Mouse (Mus musculus): ENCODE results near the gene Mcoln1. TPM values are rescaled to one million over a fixed set of nuclear protein-coding genes. Genes with fewer than 3 reads are reported as not detected.
A peak's percentile ranks its signal among the peaks of the same experiment; 100 is the strongest.

The Mcoln1 gene
- polyA plus RNA-seq (2017; shearing (Covaris generic)) = 10 to 100 TPM; 17.0 to 19.1 TPM

GRCm38 (mm10) chr8:3500235-3501090 is at the start of gene Mcoln1:
TSS of gene Mcoln1 (plus strand) at chr8:3500457.
- peak; percentile 86 for ATAC-seq

- ATAC-seq = peak; percentile 55
Observed at GRCm38 (mm10) chr8:3450670-3451069, 49.6 kb upstream of the Mcoln1 start.

GRCm38 (mm10) chr8:3451992-3452391 is 48.3 kb upstream of the Mcoln1 start:
- ATAC-seq = no peak

- no peak for ATAC-seq
Observed at GRCm38 (mm10) chr8:3463248-3463647, 37.0 kb upstream of the Mcoln1 start.

- ATAC-seq = peak; percentile 28
Observed at GRCm38 (mm10) chr8:3464309-3464708, 35.9 kb upstream of the Mcoln1 start.

- ATAC-seq = peak; percentile 73
Observed at GRCm38 (mm10) chr8:3467006-3467885, 33.0 kb upstream of the Mcoln1 start, which contains the start of gene Pex11g. TSS of gene Pex11g (minus strand) at chr8:3467680.

- no peak for ATAC-seq
Observed at GRCm38 (mm10) chr8:3467886-3468545, 32.2 kb upstream of the Mcoln1 start.

GRCm38 (mm10) chr8:3468838-3469237 is 31.4 kb upstream of the Mcoln1 start:
- ATAC-seq = no peak

- ATAC-seq = no peak
Observed at GRCm38 (mm10) chr8:3470562-3470961, 29.7 kb upstream of the Mcoln1 start, which contains the start of gene Tex45. TSS of gene Tex45 (plus strand) at chr8:3470862.

- no peak for ATAC-seq
Observed at GRCm38 (mm10) chr8:3475715-3476429, 24.4 kb upstream of the Mcoln1 start.

GRCm38 (mm10) chr8:3480221-3480785 is 20.0 kb upstream of the Mcoln1 start:
- no peak for ATAC-seq

GRCm38 (mm10) chr8:3481605-3482004 is 18.7 kb upstream of the Mcoln1 start:
- peak; percentile 36 for ATAC-seq

GRCm38 (mm10) chr8:3482240-3482740 is 18.0 kb upstream of the Mcoln1 start:
- no peak for ATAC-seq

GRCm38 (mm10) chr8:3483546-3483945 is 16.7 kb upstream of the Mcoln1 start:
- no peak for ATAC-seq

GRCm38 (mm10) chr8:3485192-3485591 is 15.1 kb upstream of the Mcoln1 start:
- no peak for ATAC-seq

- ATAC-seq = peak; percentile 56
Observed at GRCm38 (mm10) chr8:3492901-3493844, 7.1 kb upstream of the Mcoln1 start, which contains the start of gene Zfp358. TSS of gene Zfp358 (plus strand) at chr8:3493138.

GRCm38 (mm10) chr8:3493845-3494208 is 6.4 kb upstream of the Mcoln1 start:
- ATAC-seq = no peak

- no peak for ATAC-seq
Observed at GRCm38 (mm10) chr8:3495578-3496427, 4.5 kb upstream of the Mcoln1 start.

GRCm38 (mm10) chr8:3496428-3496748 is 3.9 kb upstream of the Mcoln1 start:
- ATAC-seq = no peak
